Mouse (Mus musculus) cerebellum, postnatal 10 days (tissue): ENCODE results near the gene Sfswap.
"Not testable (repeated sequence)": the region's sequence is repeated elsewhere in the genome, so short reads cannot be mapped to it uniquely, and the experiment has no call there.

Experiments used
- DNase-seq, 2 experiments: peaks; one replicate each; pipeline ENCODE4 v3.0.0; 2021; ENCODE audit warnings: mixed read lengths in 2 of 2

Gene Sfswap

DNA sequence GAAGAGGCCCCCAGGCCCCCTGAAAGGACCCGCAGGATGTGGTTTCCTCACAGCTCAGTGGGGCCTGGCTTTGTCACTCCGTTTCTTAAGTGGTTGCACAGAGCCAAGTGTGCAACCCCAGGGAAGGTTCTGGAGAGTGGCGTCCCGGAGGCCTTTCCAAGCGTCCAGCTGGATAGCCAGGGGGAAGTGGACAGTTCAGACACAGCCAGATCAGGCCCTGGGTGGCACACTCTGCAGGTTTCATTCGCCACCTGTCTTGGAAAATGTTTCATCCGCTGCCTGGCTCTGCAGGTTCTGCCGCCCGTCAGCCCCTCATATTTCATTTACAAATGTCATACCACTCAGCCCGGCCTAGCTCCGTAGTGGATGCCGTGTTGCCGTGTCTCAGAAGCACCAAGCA is 85.5 kb downstream of the Sfswap start:
- DNase-seq: no peak

DNA sequence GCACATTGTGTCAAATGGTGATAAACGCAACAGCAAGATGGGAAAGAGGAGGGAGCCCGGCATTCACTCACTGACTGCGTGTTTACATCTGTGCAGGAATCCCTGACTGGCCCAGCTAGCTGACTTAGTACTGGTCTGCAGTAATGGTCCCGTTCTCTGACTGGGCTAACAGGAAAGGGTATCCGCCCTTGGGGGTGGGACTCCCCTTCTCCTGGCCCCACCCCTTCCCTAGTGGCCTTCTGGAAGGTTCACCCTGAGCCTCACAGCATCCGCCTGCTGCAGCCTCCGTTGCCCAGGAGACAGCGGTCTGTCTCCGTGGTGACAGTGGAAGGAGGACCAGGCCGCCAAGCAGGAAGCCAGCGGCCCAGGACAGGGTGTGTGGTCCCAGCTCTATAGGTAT is 89.9 kb downstream of the Sfswap start:
- DNase-seq: no peak

DNA sequence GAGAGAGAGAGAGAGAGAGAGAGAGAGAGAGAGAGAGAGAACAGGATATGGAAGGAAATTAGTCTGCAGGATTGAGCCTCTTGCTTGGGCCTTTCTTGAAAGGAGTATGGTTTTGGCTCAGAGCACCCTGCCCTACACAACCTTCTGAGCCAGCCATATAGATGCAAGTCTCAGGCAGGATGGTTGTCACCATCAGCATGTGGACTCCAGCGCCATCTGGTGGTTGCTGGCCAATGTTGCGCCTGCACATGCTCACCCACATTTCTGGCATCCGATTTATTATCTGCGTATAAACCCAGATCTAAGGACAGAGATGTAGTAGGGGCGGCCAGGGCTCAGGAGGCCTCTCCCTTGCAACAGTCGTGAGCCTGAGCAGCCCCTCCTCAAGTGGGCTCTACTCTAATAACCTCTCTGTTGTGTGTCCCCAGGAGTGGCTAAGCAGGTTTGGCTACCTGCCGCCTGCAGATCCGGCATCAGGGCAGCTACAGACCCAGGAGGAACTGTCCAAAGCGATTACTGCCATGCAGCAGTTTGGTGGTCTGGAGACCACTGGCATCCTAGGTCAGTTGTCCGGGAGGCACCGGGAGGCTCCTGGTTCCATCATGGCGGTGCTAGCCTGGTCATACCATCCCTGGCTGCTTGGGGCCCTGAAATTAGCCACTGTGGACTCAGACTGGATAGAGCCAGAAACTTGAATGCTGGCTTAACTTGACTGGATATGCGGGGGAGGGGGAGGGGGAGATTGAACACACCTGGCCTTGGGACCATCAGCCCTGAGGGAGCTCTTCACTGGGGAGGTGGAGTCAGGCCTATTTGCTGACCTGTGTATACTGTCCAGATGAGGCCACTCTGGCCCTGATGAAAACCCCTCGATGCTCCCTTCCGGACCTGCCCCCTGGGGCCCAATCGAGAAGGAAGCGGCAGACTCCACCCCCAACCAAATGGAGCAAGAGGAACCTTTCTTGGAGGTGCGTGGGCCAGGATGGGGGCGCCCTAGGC is 93.4 kb downstream of the Sfswap start:
- DNase-seq: peak; percentile 95 to 98

- peak; percentile 36 to 45 for DNase-seq
These were observed 101.1 kb downstream of the Sfswap start for GRCm38 (mm10) chr5:129602071-129602487.

DNA sequence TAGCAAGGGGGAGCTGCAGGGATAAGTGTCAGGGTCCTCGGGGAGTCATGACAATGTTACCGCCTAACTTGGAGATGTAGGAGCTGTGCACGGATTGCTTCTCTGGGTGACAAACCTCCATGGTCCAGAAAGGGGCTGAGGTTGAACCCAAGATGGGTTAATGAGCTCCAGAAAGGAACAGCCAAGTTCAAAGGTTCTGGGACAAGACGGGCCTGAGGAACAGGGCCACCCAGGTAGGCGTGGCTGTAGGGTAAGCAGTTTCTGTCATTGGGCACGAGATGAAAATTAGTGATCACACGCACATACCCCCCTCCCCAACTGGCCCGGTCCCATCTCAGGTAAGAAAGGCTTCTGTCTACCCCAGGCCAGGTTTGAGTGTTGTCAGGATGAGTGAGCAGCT is 106.5 kb downstream of the Sfswap start:
- DNase-seq: no peak

DNA sequence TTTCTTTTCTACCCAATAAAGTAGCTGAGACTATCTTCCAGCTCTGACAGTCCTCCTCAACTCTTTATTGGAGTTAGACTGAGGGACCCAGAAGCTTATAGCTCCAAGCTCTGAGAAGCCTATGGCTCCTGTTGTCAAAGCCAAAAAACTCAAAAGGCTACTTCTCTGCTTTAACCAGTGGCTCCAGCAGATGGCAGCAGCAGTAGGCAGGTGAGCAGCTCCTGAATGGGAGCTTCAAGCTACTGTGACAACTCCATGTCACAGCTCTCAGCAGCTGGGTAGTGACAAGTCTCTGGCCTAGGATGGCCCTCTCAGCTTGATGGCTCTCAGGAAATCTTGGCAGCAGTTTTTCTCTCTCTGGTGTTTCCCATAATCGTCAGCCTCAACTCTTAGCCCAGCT is 110.0 kb downstream of the Sfswap start:
- peak; percentile 86 to 87 for DNase-seq

DNA sequence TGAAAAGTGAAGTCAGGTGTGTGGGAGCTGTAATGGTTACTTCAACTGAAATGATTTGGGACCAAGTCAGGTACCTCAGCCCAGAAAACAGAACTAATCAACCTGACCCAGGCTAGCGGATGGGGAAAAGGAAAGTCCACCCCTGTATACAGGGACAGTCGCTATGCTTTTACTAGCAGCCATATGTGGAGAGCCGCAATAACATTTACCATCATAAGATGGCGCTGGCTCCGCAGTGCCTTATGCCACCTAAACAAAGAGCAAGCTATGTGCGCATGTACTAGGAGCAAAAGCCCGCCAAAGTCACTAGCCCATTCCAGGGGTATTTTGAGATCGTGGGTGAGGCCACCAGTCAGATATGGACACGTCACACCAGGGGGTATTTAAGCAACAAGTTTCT is 119.6 kb downstream of the Sfswap start:
- DNase-seq: not testable (repeated sequence)
